Mouse (Mus musculus) adrenal gland, postnatal 25 days (tissue): ENCODE data around the gene Acss2. TPM values are rescaled to one million over a fixed set of nuclear protein-coding genes. Genes with fewer than 3 reads are reported as not detected.
"Not testable (repeated sequence)": the region's sequence is repeated elsewhere in the genome, so short reads cannot be mapped to it uniquely, and the experiment has no call there.

ENCODE experiments used
- DNase-seq: peaks from one replicate; pipeline ENCODE4 v3.0.0; 2021; ENCODE audit warnings: mixed read lengths
- total RNA-seq: library from RNA; stranded (reverse); gene quantifications from 2 replicates; pipeline ENCODE4 v1.2.3, GENCODE M21; 2021

The Acss2 gene
- total RNA-seq, 1 experiment from 2014 or later = 89.3 TPM

- not testable (repeated sequence) for DNase-seq
Observed at GRCm38 (mm10) chr2:155538463-155539057, 20.8 kb downstream of the Acss2 start.

GRCm38 (mm10) chr2:155539696-155540095 lies 21.9 kb downstream of the Acss2 start:
- DNase-seq = no peak

- peak; percentile 61 for DNase-seq
Observed at GRCm38 (mm10) chr2:155540822-155541458, 23.2 kb downstream of the Acss2 start.

- no peak for DNase-seq
Observed at GRCm38 (mm10) chr2:155546955-155547354, 29.2 kb downstream of the Acss2 start.

- DNase-seq = no peak
Observed at GRCm38 (mm10) chr2:155552336-155552735, 34.6 kb downstream of the Acss2 start.

GRCm38 (mm10) chr2:155552949-155553354 lies 35.2 kb downstream of the Acss2 start:
- no peak for DNase-seq

GRCm38 (mm10) chr2:155554426-155554985 lies 36.8 kb downstream of the Acss2 start:
- DNase-seq = no peak

GRCm38 (mm10) chr2:155562209-155562608 lies 44.5 kb downstream of the Acss2 start:
- DNase-seq = no peak

GRCm38 (mm10) chr2:155562934-155563333 lies 45.2 kb downstream of the Acss2 start:
- no peak for DNase-seq

- DNase-seq = no peak
Observed at GRCm38 (mm10) chr2:155567751-155568150, 50.0 kb downstream of the Acss2 start.

- no peak for DNase-seq
Observed at GRCm38 (mm10) chr2:155569223-155569807, 51.6 kb downstream of the Acss2 start.

GRCm38 (mm10) chr2:155573001-155573400 lies 55.3 kb downstream of the Acss2 start:
- DNase-seq = no peak

GRCm38 (mm10) chr2:155573996-155574395 lies 56.2 kb downstream of the Acss2 start:
- no peak for DNase-seq

- DNase-seq = no peak
Observed at GRCm38 (mm10) chr2:155574700-155575099, 57.0 kb downstream of the Acss2 start.

- DNase-seq = no peak
Observed at GRCm38 (mm10) chr2:155576656-155577055, 58.9 kb downstream of the Acss2 start.

GRCm38 (mm10) chr2:155580331-155580730 lies 62.6 kb downstream of the Acss2 start:
- no peak for DNase-seq

GRCm38 (mm10) chr2:155582384-155582995 lies 64.7 kb downstream of the Acss2 start:
- no peak for DNase-seq

GRCm38 (mm10) chr2:155582996-155583395 lies 65.2 kb downstream of the Acss2 start:
- no peak for DNase-seq

- DNase-seq = peak; percentile 48
Observed at GRCm38 (mm10) chr2:155583927-155584530, 66.3 kb downstream of the Acss2 start.

GRCm38 (mm10) chr2:155585082-155585481 lies 67.3 kb downstream of the Acss2 start:
- no peak for DNase-seq

GRCm38 (mm10) chr2:155585486-155585885 lies 67.7 kb downstream of the Acss2 start:
- DNase-seq = peak; percentile 31

- DNase-seq = no peak
Observed at GRCm38 (mm10) chr2:155588136-155588535, 70.4 kb downstream of the Acss2 start.

- DNase-seq = no peak
Observed at GRCm38 (mm10) chr2:155589521-155589920, 71.8 kb downstream of the Acss2 start.
